Mouse (Mus musculus): Measurements from ENCODE around the gene Art3. TPM values are rescaled to one million over a fixed set of nuclear protein-coding genes. Genes with fewer than 3 reads are reported as not detected.

The Art3 gene
- total and polyA plus RNA-seq, 2 experiments from 2014 or later, result 4.1 to 10.2 TPM

DNA sequence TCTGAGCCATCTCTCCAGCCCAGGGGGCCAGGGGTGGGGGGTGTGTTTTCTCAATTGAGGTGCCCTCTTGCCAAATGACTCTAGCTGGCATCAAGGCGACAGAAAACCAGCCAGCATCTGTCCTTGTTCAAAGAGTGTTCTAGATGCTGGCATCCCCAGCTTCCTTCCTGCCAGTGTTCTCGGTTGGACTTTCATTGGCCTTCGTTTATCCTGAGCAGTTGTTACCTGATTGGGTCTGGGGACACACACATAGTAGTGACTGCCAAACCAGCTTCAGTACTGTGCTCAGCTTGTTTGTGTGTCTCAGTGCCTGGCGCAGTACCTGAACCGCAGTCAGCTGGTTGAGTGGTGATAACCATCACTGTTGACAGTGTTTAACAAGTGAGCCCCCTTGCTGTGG, 54.5 kb downstream of the Art3 start:
- no peak for DNase-seq (ENCODE audit: low spot score)

DNA sequence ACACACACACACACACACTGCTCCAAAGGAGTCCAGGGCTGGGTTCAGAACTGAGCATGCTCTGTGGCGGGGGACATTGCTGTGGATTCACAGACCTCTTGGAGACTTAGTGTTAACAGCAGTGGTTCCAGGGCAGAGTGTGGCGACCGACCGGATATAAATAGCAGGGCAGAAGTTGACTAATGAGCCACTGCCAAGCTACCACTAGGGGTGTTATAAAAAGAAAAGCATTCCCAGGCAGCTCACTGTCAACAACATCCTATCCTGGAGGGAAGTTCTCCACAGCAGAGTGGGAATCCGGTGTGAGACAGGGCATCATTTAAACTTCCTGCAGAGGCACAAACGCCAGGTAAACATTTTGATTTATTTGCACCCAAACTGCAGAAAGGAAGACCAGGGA, 55.0 kb downstream of the Art3 start:
- Histone ChIP-seq H3K4me3 (ENCODE audit: low read length) (no peak overlapping the region), H3K4me1 (ENCODE audit: insufficient read depth, low read length) (no peaks in the 10 kb centered on the region), H3K4me2 (ENCODE audit: low read depth, low read length) (no peak overlapping the region), H3K27ac (no peak overlapping the region), H3K36me3 (ENCODE audit: insufficient read depth, low read length) (no peaks in the 10 kb centered on the region), H3K9ac (replicated peaks; ENCODE audit: low read length) (no peak overlapping the region), H3K9me3 (ENCODE audit: low read length) (no peaks in the 10 kb centered on the region), H3K27me3 (ENCODE audit: insufficient read depth, low read length) (peaks cover 3% of the 10 kb centered on the region; the same call in 1 of the 2 replicates)
- 38% methylated on average over 6 of the region's 6 CpGs for WGBS
- TF ChIP-seq CTCF (IDR thresholded peaks at IDR 0.05; ENCODE audit: low read depth), result peak; percentile 43; the same call in 1 of the 2 replicates
- 0 out of 2 replicates have a peak, but pooled peaks have one; percentile 10 for ATAC-seq
- peak; percentile 20 for DNase-seq (ENCODE audit: low spot score)

More for the DNA sequence above, 54.5 kb downstream of the Art3 start:
- no peaks in the 10 kb centered on the region for H3K36me3 ChIP-seq (ENCODE audit: insufficient read depth, low read length)
- 83% methylated on average over 5 of the region's 5 CpGs for WGBS
- H3K27me3 ChIP-seq (ENCODE audit: insufficient read depth, low read length), result no peaks in the 10 kb centered on the region
- H3K9ac ChIP-seq (replicated peaks; ENCODE audit: low read length), result no peak overlapping the region
- 0 out of 2 replicates have a peak, but pooled peaks have one; percentile 2 for ATAC-seq
- H3K9me3 ChIP-seq (ENCODE audit: low read length), result no peaks in the 10 kb centered on the region
- H3K4me1 ChIP-seq (ENCODE audit: insufficient read depth, low read length), result no peaks in the 10 kb centered on the region
- no peak for TF ChIP-seq CTCF (IDR thresholded peaks at IDR 0.05; ENCODE audit: low read depth)
- H3K4me2 ChIP-seq (ENCODE audit: low read depth, low read length), result no peak overlapping the region
- no peak overlapping the region for H3K27ac ChIP-seq
- no peak overlapping the region for H3K4me3 ChIP-seq (ENCODE audit: low read length)

DNA sequence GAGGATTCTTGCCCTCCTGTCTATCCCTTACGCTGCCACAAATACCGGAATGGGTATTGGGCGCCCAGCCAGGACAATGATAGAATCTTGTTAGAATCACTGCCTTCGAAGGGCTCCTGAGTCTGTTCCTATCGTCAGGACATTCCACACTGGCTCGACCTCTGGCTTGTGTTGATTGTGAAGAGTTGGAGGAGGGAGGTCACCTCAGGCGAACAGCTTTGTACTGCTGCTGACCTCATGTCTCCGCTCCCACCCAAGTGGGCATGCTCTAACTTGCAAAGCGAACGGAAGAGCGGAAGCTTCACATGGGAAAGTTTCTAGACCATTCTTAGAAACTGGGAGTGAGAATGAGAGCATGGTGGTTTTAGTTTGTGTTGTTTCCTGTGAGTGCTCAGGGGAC, 55.8 kb downstream of the Art3 start:
- H3K4me3 ChIP-seq (ENCODE audit: low read length), result no peak overlapping the region
- no peak overlapping the region for H3K4me2 ChIP-seq (ENCODE audit: low read depth, low read length)
- H3K36me3 ChIP-seq (ENCODE audit: insufficient read depth, low read length), result no peaks in the 10 kb centered on the region
- no peaks in the 10 kb centered on the region for H3K4me1 ChIP-seq (ENCODE audit: insufficient read depth, low read length)
- DNase-seq (ENCODE audit: low spot score), result no peak
- WGBS, result 66% methylated on average over 11 of the region's 11 CpGs
- ATAC-seq, result no peak
- no peak overlapping the region for H3K9ac ChIP-seq (replicated peaks; ENCODE audit: low read length)
- no peak overlapping the region for H3K27ac ChIP-seq
- no peaks in the 10 kb centered on the region for H3K9me3 ChIP-seq (ENCODE audit: low read length)
- no peak for TF ChIP-seq CTCF (IDR thresholded peaks at IDR 0.05; ENCODE audit: low read depth)
- H3K27me3 ChIP-seq (ENCODE audit: insufficient read depth, low read length), result peaks cover 6% of the 10 kb centered on the region; the same call in 1 of the 2 replicates

DNA sequence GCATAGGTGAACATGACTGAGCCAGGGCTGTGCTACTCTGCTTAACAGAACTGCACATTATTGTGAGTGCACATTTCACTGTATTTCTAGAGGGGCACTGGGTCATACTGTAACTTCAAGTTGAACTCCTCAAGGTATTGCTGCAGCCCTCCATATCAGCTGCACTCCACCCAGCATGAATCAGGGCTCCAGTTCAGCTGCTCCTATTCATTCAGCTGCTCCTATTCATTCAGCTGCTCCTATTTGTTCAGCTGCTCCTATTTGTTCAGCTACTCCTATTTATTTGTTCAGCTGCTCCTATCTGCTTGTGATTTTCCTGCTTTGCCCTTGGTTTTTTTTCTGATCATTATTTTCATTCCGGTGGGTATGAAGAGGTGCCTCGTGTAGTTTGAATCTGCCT, 58.4 kb downstream of the Art3 start:
- H3K4me1 ChIP-seq (ENCODE audit: insufficient read depth, low read length), result no peaks in the 10 kb centered on the region
- H3K4me3 ChIP-seq (ENCODE audit: low read length), result no peak overlapping the region
- no peak overlapping the region for H3K27ac ChIP-seq
- ATAC-seq (no peak), DNase-seq (ENCODE audit: low spot score) (no peak)
- H3K36me3 ChIP-seq (ENCODE audit: insufficient read depth, low read length), result no peaks in the 10 kb centered on the region
- H3K4me2 ChIP-seq (ENCODE audit: low read depth, low read length), result no peak overlapping the region
- H3K9me3 ChIP-seq (ENCODE audit: low read length), result no peaks in the 10 kb centered on the region
- peaks cover 16% of the 10 kb centered on the region; the same call in 1 of the 2 replicates for H3K27me3 ChIP-seq (ENCODE audit: insufficient read depth, low read length)
- no peak for TF ChIP-seq CTCF (IDR thresholded peaks at IDR 0.05; ENCODE audit: low read depth)
- no peak overlapping the region for H3K9ac ChIP-seq (replicated peaks; ENCODE audit: low read length)
- 76% methylated on average over 2 of the region's 2 CpGs for whole genome bisulfite sequencing

DNA sequence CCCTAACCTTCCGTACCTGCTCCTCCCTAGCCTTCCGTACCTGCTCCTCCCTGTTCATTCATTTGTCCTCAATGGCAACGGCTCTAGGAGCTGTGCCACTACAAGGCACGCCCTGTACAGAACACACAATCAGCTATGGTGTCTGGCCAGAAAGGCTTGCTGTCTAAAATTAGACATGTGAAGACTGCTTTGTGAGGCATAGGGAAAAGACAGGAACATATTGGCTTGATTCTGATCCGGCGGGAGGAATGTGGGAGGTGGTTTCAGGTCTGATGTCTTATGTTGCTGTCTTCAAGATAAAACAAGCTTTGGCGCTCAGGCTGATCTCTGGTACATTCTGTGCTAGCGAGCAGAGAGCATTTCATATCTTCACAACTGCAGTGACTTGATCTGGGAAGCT, 59.0 kb downstream of the Art3 start:
- Histone ChIP-seq H3K27me3 (ENCODE audit: insufficient read depth, low read length) (peaks cover 16% of the 10 kb centered on the region; the same call in 1 of the 2 replicates), H3K27ac (no peak overlapping the region), H3K36me3 (ENCODE audit: insufficient read depth, low read length) (no peaks in the 10 kb centered on the region), H3K9ac (replicated peaks; ENCODE audit: low read length) (no peak overlapping the region), H3K9me3 (ENCODE audit: low read length) (no peaks in the 10 kb centered on the region), H3K4me3 (ENCODE audit: low read length) (no peak overlapping the region), H3K4me1 (ENCODE audit: insufficient read depth, low read length) (no peaks in the 10 kb centered on the region), H3K4me2 (ENCODE audit: low read depth, low read length) (no peak overlapping the region)
- WGBS, result 85% methylated on average over 8 of the region's 8 CpGs
- DNase-seq (ENCODE audit: low spot score) (no peak), ATAC-seq (no peak)
- TF ChIP-seq CTCF (IDR thresholded peaks at IDR 0.05; ENCODE audit: low read depth), result no peak

DNA sequence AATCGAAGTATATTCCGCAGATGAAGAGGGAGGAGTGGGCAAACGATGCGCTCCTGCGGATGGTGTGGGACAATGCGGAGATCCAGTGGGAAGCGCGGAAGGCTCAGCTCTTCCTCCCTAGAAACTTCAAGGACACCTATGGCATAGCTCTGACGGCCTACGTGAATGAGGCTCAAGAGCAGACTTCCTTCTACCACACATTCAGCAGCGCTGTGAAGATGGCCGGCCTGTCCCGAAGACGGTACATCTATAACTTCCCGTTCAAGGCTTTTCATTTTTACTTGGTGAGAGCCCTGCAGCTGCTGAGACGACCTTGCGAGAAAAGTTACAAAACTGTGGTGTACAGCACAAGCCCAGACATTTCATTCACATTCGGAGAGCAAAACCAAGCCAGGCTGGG, 60.9 kb downstream of the Art3 start:
- Histone ChIP-seq H3K9me3 (ENCODE audit: low read length) (no peaks in the 10 kb centered on the region), H3K4me3 (ENCODE audit: low read length) (peak overlapping the region; percentile 11), H3K9ac (replicated peaks; ENCODE audit: low read length) (no peak overlapping the region), H3K4me2 (ENCODE audit: low read depth, low read length) (peak overlapping the region; percentile 35), H3K27me3 (ENCODE audit: insufficient read depth, low read length) (peaks cover 16% of the 10 kb centered on the region; the same call in 1 of the 2 replicates), H3K36me3 (ENCODE audit: insufficient read depth, low read length) (no peaks in the 10 kb centered on the region), H3K4me1 (ENCODE audit: insufficient read depth, low read length) (no peaks in the 10 kb centered on the region), H3K27ac (no peak overlapping the region)
- DNase-seq (ENCODE audit: low spot score), result no peak
- ATAC-seq, result no peak
- WGBS, result 36% methylated on average over 18 of the region's 18 CpGs
- TF ChIP-seq CTCF (IDR thresholded peaks at IDR 0.05; ENCODE audit: low read depth), result no peak

DNA sequence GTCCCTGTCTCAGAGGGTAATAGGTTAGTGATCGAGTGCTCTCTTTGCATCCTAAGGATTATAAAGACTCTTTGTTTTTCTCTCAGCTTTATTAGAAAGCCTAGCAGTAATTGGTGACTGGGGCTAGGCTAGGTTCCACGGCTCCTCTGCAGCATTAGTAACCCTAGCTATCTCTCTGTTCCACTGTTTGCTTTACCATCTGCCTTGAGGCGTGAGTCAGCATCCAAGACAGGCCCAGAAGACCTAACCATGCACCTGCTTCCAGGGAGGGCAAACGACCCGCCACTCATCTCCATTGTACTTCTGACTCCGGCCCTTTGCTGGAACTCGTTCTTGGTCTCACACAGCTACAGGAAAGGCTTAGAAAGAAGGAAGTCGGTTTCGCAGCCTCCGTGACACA, 62.2 kb downstream of the Art3 start:
- 67% methylated on average over 10 of the region's 10 CpGs for WGBS
- Histone ChIP-seq H3K9ac (replicated peaks; ENCODE audit: low read length) (no peak overlapping the region), H3K4me2 (ENCODE audit: low read depth, low read length) (no peak overlapping the region), H3K9me3 (ENCODE audit: low read length) (no peaks in the 10 kb centered on the region), H3K27ac (no peak overlapping the region), H3K4me3 (ENCODE audit: low read length) (no peak overlapping the region), H3K4me1 (ENCODE audit: insufficient read depth, low read length) (no peaks in the 10 kb centered on the region), H3K36me3 (ENCODE audit: insufficient read depth, low read length) (no peaks in the 10 kb centered on the region), H3K27me3 (ENCODE audit: insufficient read depth, low read length) (peaks cover 16% of the 10 kb centered on the region; the same call in 1 of the 2 replicates)
- ATAC-seq (no peak), DNase-seq (ENCODE audit: low spot score) (no peak)
- no peak for TF ChIP-seq CTCF (IDR thresholded peaks at IDR 0.05; ENCODE audit: low read depth)
